Mouse (Mus musculus): ENCODE measurements around the gene Gm13285. TPM values are rescaled to one million over a fixed set of nuclear protein-coding genes. Genes with fewer than 3 reads are reported as not detected.
"Not testable (repeated sequence)": the region's sequence is repeated elsewhere in the genome, so short reads cannot be mapped to it uniquely, and the experiment has no call there.

Gene Gm13285
- total RNA-seq (2015) = not detected in 2 replicates
- not detected in 2 replicates for total RNA-seq (2017)

DNA sequence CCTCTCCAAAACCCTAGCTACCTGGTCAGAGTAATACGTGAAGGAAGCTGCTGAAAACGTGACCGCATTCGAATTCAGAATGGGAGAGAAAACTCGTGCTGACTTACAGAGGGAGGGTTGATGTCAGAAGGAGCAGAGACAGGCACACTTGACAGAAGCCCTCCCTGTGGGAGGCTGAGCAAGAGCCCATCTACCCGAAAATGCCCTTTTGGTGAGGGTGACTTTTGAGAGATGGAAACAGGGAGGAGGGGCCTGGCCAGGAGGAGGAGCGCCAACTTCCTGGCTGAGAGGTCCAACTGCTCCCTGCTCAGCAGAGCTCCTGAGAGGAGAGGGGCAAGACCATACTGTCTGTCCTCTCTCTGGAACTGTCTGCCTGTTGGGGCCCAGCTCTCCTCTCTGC, at the start of gene Gm13285:
TSS of gene Gm13285 (plus strand) at position 301 of the 400 bp plus-strand sequence.
- not testable (repeated sequence) for ATAC-seq (replicated peaks; ENCODE audit: poor library complexity)

- no peak for ATAC-seq (replicated peaks; ENCODE audit: poor library complexity)
Measured at GRCm38 (mm10) chr4:88749926-88750325, 49.5 kb upstream of the Gm13285 start.

DNA sequence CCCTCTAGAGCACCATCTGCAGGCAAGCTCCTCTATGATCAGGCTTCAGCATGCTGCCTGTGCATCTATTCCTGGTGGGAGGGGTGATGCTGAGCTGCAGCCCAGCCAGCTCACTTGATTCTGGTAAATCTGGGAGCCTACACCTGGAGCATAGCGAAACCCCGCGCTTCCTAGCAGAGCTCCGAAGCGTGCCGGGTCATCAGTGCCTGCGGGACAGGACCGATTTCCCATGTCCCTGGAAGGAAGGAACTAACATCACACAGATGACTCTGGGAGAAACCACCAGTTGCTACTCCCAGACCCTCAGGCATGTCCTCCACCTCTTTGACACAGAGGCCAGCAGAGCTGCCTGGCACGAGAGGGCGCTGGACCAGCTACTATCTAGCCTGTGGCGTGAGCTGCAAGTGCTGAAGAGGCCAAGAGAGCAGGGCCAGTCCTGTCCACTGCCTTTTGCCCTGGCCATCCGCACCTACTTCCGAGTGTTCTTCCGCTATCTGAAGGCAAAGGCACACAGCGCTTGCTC, 44.6 kb upstream of the Gm13285 start, which contains the start of gene Gm13271:
TSS of gene Gm13271 (plus strand) at position 51 of the 523 bp plus-strand sequence.
- peak; percentile 56; the same call in 1 of the 2 replicates for ATAC-seq (replicated peaks; ENCODE audit: poor library complexity)

- not testable (repeated sequence) for ATAC-seq (replicated peaks; ENCODE audit: poor library complexity)
Measured at GRCm38 (mm10) chr4:88756581-88757513, 42.6 kb upstream of the Gm13285 start.

- peak; percentile 100 for ATAC-seq (replicated peaks; ENCODE audit: poor library complexity)
Measured at GRCm38 (mm10) chr4:88757628-88758031, 41.8 kb upstream of the Gm13285 start.

DNA sequence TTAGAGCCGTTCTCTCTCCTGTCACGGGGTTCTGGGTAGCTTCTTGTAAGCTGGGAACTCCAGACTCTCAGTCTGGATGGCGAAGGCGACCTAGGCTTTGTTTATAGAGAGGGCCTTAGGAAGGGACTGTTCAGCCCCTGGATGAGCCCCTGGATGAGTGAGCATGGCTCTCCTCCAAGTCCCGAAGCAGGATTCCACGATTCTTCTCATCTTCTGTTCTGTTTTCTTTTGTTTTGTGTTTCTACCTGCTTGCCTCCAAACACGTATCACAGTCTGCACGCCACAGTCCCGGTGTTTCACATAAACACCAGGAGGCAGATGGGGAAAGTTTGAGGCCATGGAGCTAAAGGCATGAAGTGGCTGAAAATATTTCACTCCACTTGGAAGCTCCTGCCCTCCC, 40.7 kb upstream of the Gm13285 start:
- ATAC-seq (replicated peaks; ENCODE audit: poor library complexity) = not testable (repeated sequence)

- not testable (repeated sequence) for ATAC-seq (replicated peaks; ENCODE audit: poor library complexity)
Measured at GRCm38 (mm10) chr4:88759610-88760268, 39.7 kb upstream of the Gm13285 start, which contains the start of gene Gm13283. Gene Gm13283, plus strand, starts transcription at chr4:88760119.

DNA sequence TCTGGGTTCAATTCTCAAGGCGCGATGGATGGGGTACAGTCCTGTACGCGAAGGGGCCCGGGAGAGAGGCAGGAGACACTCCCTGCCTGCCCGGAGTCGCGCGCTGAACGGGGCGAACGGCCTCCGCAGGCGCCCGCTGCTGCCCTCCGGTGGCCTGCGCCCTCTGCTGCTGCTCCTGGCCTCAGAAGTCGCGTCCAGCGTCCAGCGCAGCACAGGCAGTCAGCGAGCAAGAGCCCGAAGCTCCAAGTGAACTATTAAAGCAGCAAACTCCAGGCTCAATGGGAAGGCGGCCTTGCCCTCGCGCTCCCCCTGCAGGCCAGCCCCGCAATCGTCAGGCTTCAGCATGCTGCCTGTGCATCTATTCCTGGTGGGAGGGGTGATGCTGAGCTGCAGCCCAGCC, 39.0 kb upstream of the Gm13285 start:
- not testable (repeated sequence) for ATAC-seq (replicated peaks; ENCODE audit: poor library complexity)

GRCm38 (mm10) chr4:88761776-88762175, 37.7 kb upstream of the Gm13285 start:
- ATAC-seq (replicated peaks; ENCODE audit: poor library complexity) = not testable (repeated sequence)

DNA sequence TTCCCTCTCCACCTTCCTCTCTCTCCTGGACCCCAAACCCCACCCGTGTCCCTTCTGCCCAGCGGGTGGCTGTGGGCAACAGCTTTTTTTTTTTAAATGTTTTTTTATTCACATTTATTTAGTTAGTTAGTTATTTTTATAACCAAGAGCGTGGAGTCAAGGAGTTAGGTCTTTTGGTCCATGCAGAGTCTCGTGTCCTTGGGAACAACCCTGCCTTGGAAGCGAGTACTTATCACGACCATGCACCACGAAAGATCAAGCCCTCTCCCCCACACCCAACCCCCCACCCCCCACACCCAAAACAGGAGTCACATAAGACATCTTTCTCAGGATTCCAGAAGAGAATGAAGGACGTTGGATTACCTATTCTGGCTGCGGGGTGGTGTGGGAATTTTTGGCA, 37.1 kb upstream of the Gm13285 start:
- ATAC-seq (replicated peaks; ENCODE audit: poor library complexity) = not testable (repeated sequence)

DNA sequence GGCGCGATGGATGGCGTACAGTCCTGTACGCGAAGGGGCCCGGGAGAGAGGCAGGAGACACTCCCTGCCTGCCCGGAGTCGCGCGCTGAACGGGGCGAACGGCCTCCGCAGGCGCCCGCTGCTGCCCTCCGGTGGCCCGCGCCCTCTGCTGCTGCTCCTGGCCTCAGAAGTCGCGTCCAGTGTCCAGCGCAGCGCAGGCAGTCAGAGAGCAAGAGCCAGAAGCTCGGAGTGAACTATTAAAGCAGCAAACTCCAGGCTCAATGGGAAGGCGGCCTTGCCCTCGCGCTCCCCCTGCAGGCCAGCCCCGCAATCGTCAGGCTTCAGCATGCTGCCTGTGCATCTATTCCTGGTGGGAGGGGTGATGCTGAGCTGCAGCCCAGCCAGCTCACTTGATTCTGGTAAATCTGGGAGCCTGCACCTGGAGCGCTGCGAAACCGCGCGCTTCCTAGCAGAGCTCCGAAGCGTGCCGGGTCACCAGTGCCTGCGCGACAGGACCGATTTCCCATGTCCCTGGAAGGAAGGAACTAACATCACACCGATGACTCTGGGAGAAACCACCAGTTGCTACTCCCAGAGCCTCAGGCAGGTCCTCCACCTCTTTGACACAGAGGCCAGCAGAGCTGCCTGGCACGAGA, 36.0 kb upstream of the Gm13285 start:
- peak; percentile 83 for ATAC-seq (replicated peaks; ENCODE audit: poor library complexity)

DNA sequence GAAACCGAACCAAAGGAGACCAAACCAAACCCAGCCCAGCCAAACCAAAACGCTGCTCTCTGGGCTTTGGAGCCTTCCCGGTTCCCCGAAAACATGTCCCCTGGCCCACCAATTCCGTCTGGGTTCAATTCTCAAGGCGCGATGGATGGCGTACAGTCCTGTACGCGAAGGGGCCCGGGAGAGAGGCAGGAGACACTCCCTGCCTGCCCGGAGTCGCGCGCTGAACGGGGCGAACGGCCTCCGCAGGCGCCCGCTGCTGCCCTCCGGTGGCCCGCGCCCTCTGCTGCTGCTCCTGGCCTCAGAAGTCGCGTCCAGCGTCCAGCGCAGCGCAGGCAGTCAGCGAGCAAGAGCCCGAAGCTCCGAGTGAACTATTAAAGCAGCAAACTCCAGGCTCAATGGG, 25.9 kb upstream of the Gm13285 start, which contains the start of gene Gm13290:
TSS of gene Gm13290 (plus strand) at position 301 of the 400 bp plus-strand sequence.
- ATAC-seq (replicated peaks; ENCODE audit: poor library complexity) = not testable (repeated sequence)

- not testable (repeated sequence) for ATAC-seq (replicated peaks; ENCODE audit: poor library complexity)
Measured at GRCm38 (mm10) chr4:88776622-88777021, 22.8 kb upstream of the Gm13285 start, which contains the start of gene Gm13289. Gene Gm13289, plus strand, starts transcription at chr4:88776922.

- not testable (repeated sequence) for ATAC-seq (replicated peaks; ENCODE audit: poor library complexity)
Measured at GRCm38 (mm10) chr4:88779550-88779949, 19.9 kb upstream of the Gm13285 start, which contains the start of gene Gm13272. Gene Gm13272, plus strand, starts transcription at chr4:88779850.

DNA sequence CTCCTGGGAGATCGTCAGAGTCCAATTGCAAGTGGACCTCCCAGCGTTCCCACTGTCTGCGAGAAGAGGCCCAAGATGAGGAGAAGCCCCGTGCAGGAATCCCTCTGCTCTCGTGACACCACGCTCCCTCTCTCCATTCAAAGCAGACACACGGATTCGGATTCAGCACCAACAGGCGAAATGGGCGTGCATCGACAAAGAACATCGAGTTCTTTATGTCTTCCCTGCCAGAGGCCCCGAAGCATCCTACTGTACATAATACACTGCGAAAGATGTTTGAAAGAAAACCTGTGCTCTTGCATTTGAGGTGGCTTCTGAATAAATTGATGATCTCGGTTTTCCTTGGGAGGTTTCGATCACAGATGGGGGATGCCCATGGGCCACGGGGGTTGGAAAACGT, 19.1 kb upstream of the Gm13285 start:
- ATAC-seq (replicated peaks; ENCODE audit: poor library complexity) = not testable (repeated sequence)

DNA sequence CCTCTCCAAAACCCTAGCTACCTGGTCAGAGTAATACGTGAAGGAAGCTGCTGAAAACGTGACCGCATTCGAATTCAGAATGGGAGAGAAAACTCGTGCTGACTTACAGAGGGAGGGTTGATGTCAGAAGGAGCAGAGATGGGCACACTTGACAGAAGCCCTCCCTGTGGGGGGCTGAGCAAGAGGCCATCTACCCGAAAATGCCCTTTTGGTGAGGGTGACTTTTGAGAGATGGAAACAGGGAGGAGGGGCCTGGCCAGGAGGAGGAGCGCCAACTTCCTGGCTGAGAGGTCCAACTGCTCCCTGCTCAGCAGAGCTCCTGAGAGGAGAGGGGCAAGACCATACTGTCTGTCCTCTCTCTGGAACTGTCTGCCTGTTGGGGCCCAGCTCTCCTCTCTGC, 17.6 kb upstream of the Gm13285 start, which contains the start of gene Ifnz:
TSS of gene Ifnz (plus strand) at position 301 of the 400 bp plus-strand sequence.
- not testable (repeated sequence) for ATAC-seq (replicated peaks; ENCODE audit: poor library complexity)

DNA sequence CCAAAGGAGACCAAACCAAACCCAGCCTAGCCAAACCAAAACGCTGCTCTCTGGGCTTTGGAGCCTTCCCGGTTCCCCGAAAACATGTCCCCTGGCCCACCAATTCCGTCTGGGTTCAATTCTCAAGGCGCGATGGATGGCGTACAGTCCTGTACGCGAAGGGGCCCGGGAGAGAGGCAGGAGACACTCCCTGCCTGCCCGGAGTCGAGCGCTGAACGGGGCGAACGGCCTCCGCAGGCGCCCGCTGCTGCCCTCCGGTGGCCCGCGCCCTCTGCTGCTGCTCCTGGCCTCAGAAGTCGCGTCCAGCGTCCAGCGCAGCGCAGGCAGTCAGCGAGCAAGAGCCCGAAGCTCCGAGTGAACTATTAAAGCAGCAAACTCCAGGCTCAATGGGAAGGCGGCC, 17.1 kb upstream of the Gm13285 start:
- ATAC-seq (replicated peaks; ENCODE audit: poor library complexity) = not testable (repeated sequence)

GRCm38 (mm10) chr4:88785409-88785808, 14.1 kb upstream of the Gm13285 start, which contains the start of gene Gm13276:
Gene Gm13276, plus strand, starts transcription at chr4:88785709.
- ATAC-seq (replicated peaks; ENCODE audit: poor library complexity) = not testable (repeated sequence)

DNA sequence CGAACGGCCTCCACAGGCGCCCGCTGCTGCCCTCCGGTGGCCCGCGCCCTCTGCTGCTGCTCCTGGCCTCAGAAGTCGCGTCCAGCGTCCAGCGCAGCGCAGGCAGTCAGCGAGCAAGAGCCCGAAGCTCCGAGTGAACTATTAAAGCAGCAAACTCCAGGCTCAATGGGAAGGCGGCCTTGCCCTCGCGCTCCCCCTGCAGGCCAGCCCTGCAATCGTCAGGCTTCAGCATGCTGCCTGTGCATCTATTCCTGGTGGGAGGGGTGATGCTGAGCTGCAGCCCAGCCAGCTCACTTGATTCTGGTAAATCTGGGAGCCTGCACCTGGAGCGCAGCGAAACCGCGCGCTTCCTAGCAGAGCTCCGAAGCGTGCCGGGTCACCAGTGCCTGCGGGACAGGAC, 11.1 kb upstream of the Gm13285 start, which contains the start of gene Gm13277:
TSS of gene Gm13277 (plus strand) at position 231 of the 400 bp plus-strand sequence.
- ATAC-seq (replicated peaks; ENCODE audit: poor library complexity) = not testable (repeated sequence)

GRCm38 (mm10) chr4:88791250-88791649, 8.2 kb upstream of the Gm13285 start, which contains the start of gene Gm13278:
Gene Gm13278, plus strand, starts transcription at chr4:88791550.
- not testable (repeated sequence) for ATAC-seq (replicated peaks; ENCODE audit: poor library complexity)
